Mouse (Mus musculus): ENCODE measurements around the gene Map4k1. TPM values are rescaled to one million over a fixed set of nuclear protein-coding genes. Genes with fewer than 3 reads are reported as not detected.
A peak's percentile ranks its signal among the peaks of the same experiment; 100 is the strongest.

Map4k1 gene
- 8.4 and 11.7 TPM in 2 replicates for polyA plus RNA-seq (2012)

DNA sequence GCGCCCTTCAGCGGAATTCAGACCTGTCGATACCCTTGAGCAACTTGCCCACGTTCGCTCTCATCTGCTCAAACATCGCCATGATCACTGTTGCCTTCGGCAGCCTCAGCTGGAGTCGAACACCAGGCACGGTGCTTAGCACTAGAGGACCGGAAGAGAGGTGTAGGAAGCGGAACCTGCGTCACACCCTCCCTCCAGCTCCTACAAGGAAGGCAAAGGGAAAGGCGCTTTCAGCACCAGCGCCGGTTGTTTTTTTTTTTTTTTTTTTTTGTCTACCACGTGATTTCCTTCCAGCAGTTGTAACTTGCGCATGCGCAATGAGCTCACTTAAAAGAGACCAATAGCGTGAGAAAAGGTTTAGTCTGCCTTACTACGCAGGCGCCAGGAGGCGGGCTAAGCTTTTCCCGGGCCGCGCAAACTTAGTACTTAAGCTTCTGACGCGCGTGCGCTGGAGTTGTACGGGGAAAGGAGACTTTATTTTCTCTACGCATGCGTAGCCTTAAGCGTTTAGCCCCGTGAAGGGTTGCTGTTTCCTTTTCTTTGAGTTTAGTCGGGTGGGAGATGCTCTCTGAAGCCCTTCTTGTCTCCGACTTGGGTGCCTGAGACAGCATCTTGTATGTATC, at the start of gene Map4k1, which contains the start of gene Eif3k:
TSS of gene Map4k1 (plus strand) at position 400 of the 623 bp plus-strand sequence.
TSS of gene Eif3k (minus strand) at position 214 of the 623 bp plus-strand sequence.
- Histone ChIP-seq H3K4me3 (replicated peaks) (peak within 1 kb of the TSS; percentile 92), H3K4me1 (ENCODE audit: control insufficient read depth) (peaks cover 45% of the 10 kb centered on the region), H3K36me3 (ENCODE audit: control insufficient read depth) (peaks cover 35% of the 10 kb centered on the region), H3K9me3 (ENCODE audit: control insufficient read depth, low read length) (no peaks in the 10 kb centered on the region), H3K27me3 (ENCODE audit: control insufficient read depth) (no peaks in the 10 kb centered on the region)
- TF ChIP-seq TAL1 (IDR thresholded peaks at IDR 0.05; ENCODE audit: low read length), result no peak
- TF ChIP-seq GATA1 (IDR thresholded peaks at IDR 0.05; ENCODE audit: low read length), result no peak

DNA sequence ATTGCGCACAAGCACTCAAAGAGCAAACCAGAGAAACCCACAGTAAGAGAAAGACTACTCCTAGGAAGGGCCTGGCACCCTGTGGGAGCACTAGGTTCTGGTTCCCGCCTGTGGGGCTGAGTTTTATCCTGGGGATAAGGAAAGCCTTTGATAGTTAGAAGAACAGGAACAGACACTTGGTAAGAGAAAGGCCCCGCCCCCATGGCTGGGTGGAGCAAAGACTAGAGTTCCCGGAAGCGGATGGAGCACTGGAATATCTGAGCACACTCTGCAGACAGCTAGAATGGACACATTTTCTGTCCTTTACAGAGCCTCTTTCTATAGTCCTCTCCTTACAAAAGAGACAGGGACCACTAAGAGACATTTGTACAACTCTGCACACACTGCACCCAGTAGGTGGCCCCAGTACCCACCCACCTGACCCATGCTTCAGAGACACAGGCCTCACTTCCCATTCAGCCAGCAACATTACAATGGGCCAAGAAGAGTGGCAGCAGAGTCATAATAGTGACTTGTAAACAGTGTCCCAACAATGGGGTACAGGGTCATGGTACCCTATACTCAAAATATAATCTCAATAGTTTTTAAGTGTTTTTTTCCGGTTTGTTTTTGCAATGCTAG, 49.3 kb upstream of the Map4k1 start:
- no peaks in the 10 kb centered on the region for H3K9me3 ChIP-seq (ENCODE audit: control insufficient read depth, low read length)
- peaks cover 64% of the 10 kb centered on the region for H3K4me1 ChIP-seq (ENCODE audit: control insufficient read depth)
- TF ChIP-seq GATA1 (IDR thresholded peaks at IDR 0.05; ENCODE audit: low read length), result no peak
- no peak for TF ChIP-seq TAL1 (IDR thresholded peaks at IDR 0.05; ENCODE audit: low read length)
- peaks cover 80% of the 10 kb centered on the region for H3K36me3 ChIP-seq (ENCODE audit: control insufficient read depth)
- H3K27me3 ChIP-seq (ENCODE audit: control insufficient read depth), result no peaks in the 10 kb centered on the region
- no peak overlapping the region for H3K4me3 ChIP-seq (replicated peaks)

GRCm38 (mm10) chr7:28933825-28934224, 48.0 kb upstream of the Map4k1 start:
- no peak overlapping the region for H3K4me3 ChIP-seq (replicated peaks)
- H3K4me1 ChIP-seq (ENCODE audit: control insufficient read depth), result peaks cover 71% of the 10 kb centered on the region
- TF ChIP-seq GATA1 (IDR thresholded peaks at IDR 0.05; ENCODE audit: low read length), result no peak
- no peak for TF ChIP-seq TAL1 (IDR thresholded peaks at IDR 0.05; ENCODE audit: low read length)
- no peaks in the 10 kb centered on the region for H3K9me3 ChIP-seq (ENCODE audit: control insufficient read depth, low read length)
- no peaks in the 10 kb centered on the region for H3K27me3 ChIP-seq (ENCODE audit: control insufficient read depth)
- H3K36me3 ChIP-seq (ENCODE audit: control insufficient read depth), result peaks cover 82% of the 10 kb centered on the region

GRCm38 (mm10) chr7:28936787-28937186, 45.1 kb upstream of the Map4k1 start:
- TF ChIP-seq TAL1 (IDR thresholded peaks at IDR 0.05; ENCODE audit: low read length), result no peak
- no peak for TF ChIP-seq GATA1 (IDR thresholded peaks at IDR 0.05; ENCODE audit: low read length)
- Histone ChIP-seq H3K9me3 (ENCODE audit: control insufficient read depth, low read length) (no peaks in the 10 kb centered on the region), H3K4me3 (replicated peaks) (no peak overlapping the region), H3K27me3 (ENCODE audit: control insufficient read depth) (no peaks in the 10 kb centered on the region), H3K36me3 (ENCODE audit: control insufficient read depth) (peaks cover 81% of the 10 kb centered on the region), H3K4me1 (ENCODE audit: control insufficient read depth) (peaks cover 61% of the 10 kb centered on the region)

DNA sequence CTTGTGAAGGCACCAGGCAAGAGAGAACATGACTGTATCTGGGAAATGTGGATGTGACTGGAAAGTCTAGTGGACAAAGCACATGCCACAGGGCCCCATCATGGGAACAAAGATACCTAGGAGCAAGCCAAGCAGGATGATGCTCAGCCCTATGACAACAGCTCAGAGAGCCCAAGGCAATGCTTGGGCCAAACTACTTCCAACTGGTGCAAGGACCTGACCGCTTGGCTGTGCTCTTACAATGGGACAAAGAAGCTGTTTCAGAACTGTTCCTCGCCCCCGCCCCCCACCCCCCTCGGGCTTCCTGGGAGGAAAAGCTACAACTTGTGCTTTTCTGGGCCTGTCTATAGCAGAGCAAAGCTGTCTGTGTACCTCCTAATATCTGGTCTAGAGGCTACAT, 43.2 kb upstream of the Map4k1 start:
- H3K27me3 ChIP-seq (ENCODE audit: control insufficient read depth), result no peaks in the 10 kb centered on the region

DNA sequence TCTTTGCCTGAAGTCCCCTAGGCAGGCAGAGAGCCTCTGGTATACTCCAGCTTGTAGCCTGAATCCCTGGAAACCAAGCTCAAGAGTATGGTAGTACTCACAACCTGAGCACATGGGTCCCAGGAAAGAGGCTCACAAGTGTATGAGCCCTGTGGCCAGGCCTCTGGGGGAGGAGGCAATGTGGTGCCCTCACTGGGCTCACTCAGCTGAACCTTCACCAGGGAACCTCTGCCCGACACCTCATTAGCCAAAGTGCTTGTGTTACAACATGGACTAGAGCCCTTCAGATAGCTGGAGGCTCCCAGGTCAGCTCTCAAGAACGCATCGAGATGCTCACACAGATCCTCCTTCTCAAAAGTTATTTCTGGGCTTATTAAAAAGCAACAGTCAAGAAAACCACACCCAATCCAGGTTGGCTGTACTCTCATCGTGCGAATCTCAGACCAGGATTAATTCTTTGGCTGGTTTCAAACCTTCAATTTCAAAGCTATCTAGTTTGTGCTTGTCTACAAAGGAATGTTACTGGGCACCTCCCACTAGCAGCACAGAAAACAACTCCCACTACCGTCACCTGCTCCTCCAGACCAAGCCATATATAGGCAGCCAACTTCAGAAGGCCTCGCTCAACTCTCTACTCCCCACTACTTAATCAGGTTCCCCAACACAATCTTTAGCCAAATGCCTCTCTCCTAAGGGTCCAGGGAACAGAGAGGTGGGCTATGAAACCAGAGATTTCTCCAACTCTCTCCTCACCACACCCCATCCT, 42.2 kb upstream of the Map4k1 start:
- Histone ChIP-seq H3K9me3 (ENCODE audit: control insufficient read depth, low read length) (no peaks in the 10 kb centered on the region), H3K4me1 (ENCODE audit: control insufficient read depth) (peaks cover 44% of the 10 kb centered on the region), H3K27me3 (ENCODE audit: control insufficient read depth) (no peaks in the 10 kb centered on the region), H3K36me3 (ENCODE audit: control insufficient read depth) (peaks cover 89% of the 10 kb centered on the region), H3K4me3 (replicated peaks) (no peak overlapping the region)
- no peak for TF ChIP-seq TAL1 (IDR thresholded peaks at IDR 0.05; ENCODE audit: low read length)
- TF ChIP-seq GATA1 (IDR thresholded peaks at IDR 0.05; ENCODE audit: low read length), result no peak

More for the DNA sequence above, 43.2 kb upstream of the Map4k1 start:
- no peak for TF ChIP-seq TAL1 (IDR thresholded peaks at IDR 0.05; ENCODE audit: low read length)
- TF ChIP-seq GATA1 (IDR thresholded peaks at IDR 0.05; ENCODE audit: low read length), result no peak
- Histone ChIP-seq H3K4me1 (ENCODE audit: control insufficient read depth) (peaks cover 52% of the 10 kb centered on the region), H3K4me3 (replicated peaks) (no peak overlapping the region), H3K9me3 (ENCODE audit: control insufficient read depth, low read length) (no peaks in the 10 kb centered on the region), H3K36me3 (ENCODE audit: control insufficient read depth) (peaks cover 91% of the 10 kb centered on the region)

GRCm38 (mm10) chr7:28941129-28941528, 40.7 kb upstream of the Map4k1 start:
- TF ChIP-seq GATA1 (IDR thresholded peaks at IDR 0.05; ENCODE audit: low read length), result no peak
- no peak for TF ChIP-seq TAL1 (IDR thresholded peaks at IDR 0.05; ENCODE audit: low read length)
- Histone ChIP-seq H3K36me3 (ENCODE audit: control insufficient read depth) (peaks cover 89% of the 10 kb centered on the region), H3K4me1 (ENCODE audit: control insufficient read depth) (peaks cover 46% of the 10 kb centered on the region), H3K9me3 (ENCODE audit: control insufficient read depth, low read length) (no peaks in the 10 kb centered on the region), H3K4me3 (replicated peaks) (no peak overlapping the region), H3K27me3 (ENCODE audit: control insufficient read depth) (no peaks in the 10 kb centered on the region)

DNA sequence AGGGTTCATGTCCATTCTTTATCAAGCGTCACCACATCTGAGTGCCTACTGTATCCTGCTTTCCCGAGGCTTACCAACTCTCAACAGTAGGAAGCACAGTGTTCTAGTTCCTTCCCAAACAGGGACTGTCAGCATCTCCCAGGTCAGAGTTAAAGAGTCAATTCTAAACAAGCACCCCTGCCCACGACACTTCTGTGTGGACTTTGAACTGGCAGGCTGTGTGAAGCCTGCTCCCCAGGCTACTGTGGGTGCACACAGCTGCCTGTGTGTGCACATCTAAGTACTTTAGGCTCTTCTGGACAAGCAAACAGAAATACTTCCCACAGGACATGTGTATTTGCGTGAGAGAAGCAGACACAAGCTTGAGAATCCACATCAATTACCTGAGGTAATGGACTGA, 40.3 kb upstream of the Map4k1 start:
- peaks cover 89% of the 10 kb centered on the region for H3K36me3 ChIP-seq (ENCODE audit: control insufficient read depth)
- H3K9me3 ChIP-seq (ENCODE audit: control insufficient read depth, low read length), result no peaks in the 10 kb centered on the region
- peaks cover 46% of the 10 kb centered on the region for H3K4me1 ChIP-seq (ENCODE audit: control insufficient read depth)
- H3K4me3 ChIP-seq (replicated peaks), result no peak overlapping the region
- TF ChIP-seq TAL1 (IDR thresholded peaks at IDR 0.05; ENCODE audit: low read length) (no peak), GATA1 (IDR thresholded peaks at IDR 0.05; ENCODE audit: low read length) (no peak)
- no peaks in the 10 kb centered on the region for H3K27me3 ChIP-seq (ENCODE audit: control insufficient read depth)
